ENCODE assay signal across 14 mouse cellular contexts in genomic region chr3:130809696-130810665, GRCm38 (mm10).
A peak's percentile ranks its signal among the peaks of the same experiment; 100 is the strongest.
DNase-seq lines count a peak whose midpoint lies in the region; ATAC-seq and TF ChIP-seq lines count a peak whose summit lies in the region.
"Had no signal": no experiment of that assay in that cellular context is flagged by ENCODE, and none has a peak within 500 bp of the region (broad histone marks: within the 10 kb centered on the region; RNA-seq: fewer than 3 reads in every experiment).

No protein-coding gene starts in this region.

- no peak for ATAC-seq in forebrain, embryonic 11.5 days (replicated peaks; ENCODE audit: low FRiP score)

- no peak for TF ChIP-seq CTCF in bone marrow, adult 2 months (IDR thresholded peaks at IDR 0.05; ENCODE audit: control insufficient read depth, insufficient read depth, low read length)
- TF ChIP-seq CTCF in spleen, adult 2 months (IDR thresholded peaks at IDR 0.05; ENCODE audit: extremely low read depth, insufficient read depth, insufficient read length, insufficient replicate concordance): no peak

- H3K27ac ChIP-seq in bone marrow, adult 2 months (ENCODE audit: control insufficient read depth, insufficient read depth, low read depth, low read length, poor library complexity): peak overlapping the region; percentile 67
- H3K27ac ChIP-seq in spleen, adult 2 months (ENCODE audit: insufficient read depth, low read length): peak overlapping the region; percentile 87
- no peak overlapping the region for H3K27ac ChIP-seq in forebrain, embryonic 11.5 days (ENCODE audit: low read depth, low read length)
- H3K27ac ChIP-seq: hindbrain, embryonic 15.5 days; lung, embryonic 15.5 days; neural tube, embryonic 12.5 days had no signal

- H3K27me3 ChIP-seq in spleen, adult 2 months (ENCODE audit: control insufficient read depth, insufficient read depth, low read length): no peaks in the 10 kb centered on the region
- no peaks in the 10 kb centered on the region for H3K27me3 ChIP-seq in forebrain, embryonic 11.5 days (ENCODE audit: control insufficient read depth, insufficient read depth, low read length)
- H3K27me3 ChIP-seq: hindbrain, embryonic 15.5 days; lung, embryonic 15.5 days; neural tube, embryonic 12.5 days had no signal

- peak; percentile 38 for DNase-seq in embryo, embryonic 10 days (ENCODE audit: low spot score)
- no peak for DNase-seq in embryo, embryonic 11 days
- DNase-seq in A20 (ENCODE audit: low read depth, low spot score): peak; percentile 86
- peak; percentile 39 to 68 for DNase-seq in spleen, adult 2 months (ENCODE audit: low read depth in 1 of 2, low spot score in 2 of 2)
- no peak for DNase-seq in MN1 (ENCODE audit: low spot score)
- DNase-seq in cerebellum, postnatal 14 days: no peak
- no peak for DNase-seq in forebrain, embryonic 11.5 days (ENCODE audit: low spot score)
- DNase-seq: kidney, postnatal 10 days; midbrain, embryonic 14.5 days; right cerebral cortex, adult 18-20 months had no signal

- H3K4me3 ChIP-seq in bone marrow, adult 2 months (replicated peaks; ENCODE audit: control insufficient read depth, low read depth, low read length): no peak overlapping the region
- peak overlapping the region; percentile 7; the same call in 1 of the 2 replicates for H3K4me3 ChIP-seq in spleen, adult 2 months (ENCODE audit: extremely low read depth, insufficient read depth, insufficient read length)
- no peak overlapping the region for H3K4me3 ChIP-seq in forebrain, embryonic 11.5 days (ENCODE audit: low read depth, low read length)
- H3K4me3 ChIP-seq: hindbrain, embryonic 15.5 days; lung, embryonic 15.5 days; neural tube, embryonic 12.5 days had no signal

- no peak overlapping the region for H3K9ac ChIP-seq in forebrain, embryonic 11.5 days (ENCODE audit: low read length)
- H3K9ac ChIP-seq: hindbrain, embryonic 15.5 days; lung, embryonic 15.5 days; neural tube, embryonic 12.5 days had no signal

- H3K9me3 ChIP-seq in forebrain, embryonic 11.5 days (ENCODE audit: control insufficient read depth, low read length): no peaks in the 10 kb centered on the region
- H3K9me3 ChIP-seq: hindbrain, embryonic 15.5 days; lung, embryonic 15.5 days; neural tube, embryonic 12.5 days had no signal

- H3K4me1 ChIP-seq in bone marrow, adult 2 months (ENCODE audit: control insufficient read depth, insufficient read depth, low read length): peaks cover 2% of the 10 kb centered on the region; the same call in 1 of the 2 replicates
- peaks cover 13% of the 10 kb centered on the region for H3K4me1 ChIP-seq in spleen, adult 2 months (ENCODE audit: control insufficient read depth, insufficient read depth, insufficient read length)
- no peaks in the 10 kb centered on the region for H3K4me1 ChIP-seq in forebrain, embryonic 11.5 days (replicated peaks; ENCODE audit: control insufficient read depth, insufficient read depth, low read length)
- H3K4me1 ChIP-seq: hindbrain, embryonic 15.5 days; lung, embryonic 15.5 days; neural tube, embryonic 12.5 days had no signal

- WGBS in bone marrow, adult 2 months: 11% methylated on average over 19 of the region's 19 CpGs
- WGBS in spleen, adult 2 months: 13% methylated on average over 19 of the region's 19 CpGs
- WGBS in forebrain, embryonic 11.5 days: 77% methylated on average over 19 of the region's 19 CpGs

- H3K4me2 ChIP-seq in forebrain, embryonic 11.5 days (ENCODE audit: low read depth, low read length, severe bottlenecking): no peak overlapping the region
- H3K4me2 ChIP-seq: hindbrain, embryonic 15.5 days; lung, embryonic 15.5 days; neural tube, embryonic 12.5 days had no signal

- no peaks in the 10 kb centered on the region for H3K36me3 ChIP-seq in spleen, adult 2 months (ENCODE audit: control insufficient read depth, insufficient read depth, low read length)
- H3K36me3 ChIP-seq in forebrain, embryonic 11.5 days (ENCODE audit: control insufficient read depth, insufficient read depth, low read length): no peaks in the 10 kb centered on the region
- H3K36me3 ChIP-seq: hindbrain, embryonic 15.5 days; lung, embryonic 15.5 days; neural tube, embryonic 12.5 days had no signal

- no peak for TF ChIP-seq POLR2A in bone marrow, adult 2 months (IDR thresholded peaks at IDR 0.05; ENCODE audit: borderline replicate concordance, control insufficient read depth, low read depth, low read length)
- TF ChIP-seq POLR2A in spleen, adult 2 months (IDR thresholded peaks at IDR 0.05; ENCODE audit: low read depth, low read length): no peak

Comparison
In these comparisons a context has a peak if more than half of its experiments do, and no peak if none do; other contexts are left out.
1. DNase-seq: peak in embryo, embryonic 10 days (single experiment), A20 (single experiment) and spleen, adult 2 months (2 of 2); none in embryo, embryonic 11 days (single experiment), MN1 (single experiment), cerebellum, postnatal 14 days (0 of 2) and forebrain, embryonic 11.5 days (single experiment).